Mouse (Mus musculus): ENCODE measurements at regions not wholly inside any gene's neighbourhood (a gene's known extent, or its start where the extent isn't known, plus 50 kb on each side); places are given as distances from the start of the nearest gene placed in this dataset.

DNA sequence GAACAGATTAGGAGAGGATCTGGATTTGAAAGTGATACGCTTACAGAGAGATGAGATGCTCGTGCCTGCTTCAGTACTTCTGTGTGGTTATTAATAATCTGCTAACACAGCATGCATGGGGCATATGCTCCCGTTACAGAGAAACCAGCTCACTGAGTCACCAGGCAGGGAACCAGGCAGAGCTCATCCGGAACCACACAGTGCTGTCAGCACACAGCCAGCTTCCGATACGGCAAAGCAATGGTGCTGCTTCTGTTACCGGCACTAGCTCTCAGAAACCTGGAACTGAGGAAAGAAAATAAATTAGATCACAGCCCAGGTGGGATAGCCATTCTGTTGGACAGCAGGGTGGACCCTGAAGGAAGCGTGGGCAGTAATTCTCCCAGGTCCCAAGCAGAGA, 216.1 kb upstream of the Sptlc3 start:
- no peak overlapping the region for H3K9ac ChIP-seq (ENCODE audit: low read length)
- DNase-seq (ENCODE audit: low spot score): no peak
- WGBS: 87% methylated on average over 8 of the region's 8 CpGs
- H3K9me3 ChIP-seq (ENCODE audit: control insufficient read depth, low read length): no peaks in the 10 kb centered on the region
- no peak overlapping the region for H3K27ac ChIP-seq (replicated peaks)
- H3K36me3 ChIP-seq (ENCODE audit: control insufficient read depth, insufficient read depth, low read length): no peaks in the 10 kb centered on the region
- no peaks in the 10 kb centered on the region for H3K27me3 ChIP-seq (ENCODE audit: control insufficient read depth, insufficient read depth, low read length)
- H3K4me1 ChIP-seq (replicated peaks; ENCODE audit: control insufficient read depth, insufficient read depth): no peaks in the 10 kb centered on the region
- ATAC-seq (ENCODE audit: low FRiP score, low TSS enrichment): no peak
- H3K4me2 ChIP-seq (replicated peaks; ENCODE audit: low read depth): no peak overlapping the region
- TF ChIP-seq CTCF (IDR thresholded peaks at IDR 0.05; ENCODE audit: low read depth) (no peak), EP300 (optimal IDR thresholded peaks at IDR 0.05) (no peak)
- H3K4me3 ChIP-seq (ENCODE audit: low read depth, low read length): no peak overlapping the region

- Histone ChIP-seq H3K27ac (replicated peaks) (no peak overlapping the region), H3K27me3 (ENCODE audit: control insufficient read depth, insufficient read depth, low read length) (no peaks in the 10 kb centered on the region), H3K4me3 (ENCODE audit: low read depth, low read length) (no peak overlapping the region), H3K9ac (ENCODE audit: low read length) (no peak overlapping the region), H3K4me1 (replicated peaks; ENCODE audit: control insufficient read depth, insufficient read depth) (no peaks in the 10 kb centered on the region), H3K9me3 (ENCODE audit: control insufficient read depth, low read length) (no peaks in the 10 kb centered on the region), H3K4me2 (replicated peaks; ENCODE audit: low read depth) (no peak overlapping the region), H3K36me3 (ENCODE audit: control insufficient read depth, insufficient read depth, low read length) (no peaks in the 10 kb centered on the region)
- 61% methylated on average over 3 of the region's 3 CpGs for WGBS
- no peak for ATAC-seq (ENCODE audit: low FRiP score, low TSS enrichment)
- no peak for DNase-seq (ENCODE audit: low spot score)
- TF ChIP-seq EP300 (optimal IDR thresholded peaks at IDR 0.05) (no peak), CTCF (IDR thresholded peaks at IDR 0.05; ENCODE audit: low read depth) (no peak)
Observed at GRCm38 (mm10) chr2:139281056-139281455, 212.7 kb upstream of the Sptlc3 start.

DNA sequence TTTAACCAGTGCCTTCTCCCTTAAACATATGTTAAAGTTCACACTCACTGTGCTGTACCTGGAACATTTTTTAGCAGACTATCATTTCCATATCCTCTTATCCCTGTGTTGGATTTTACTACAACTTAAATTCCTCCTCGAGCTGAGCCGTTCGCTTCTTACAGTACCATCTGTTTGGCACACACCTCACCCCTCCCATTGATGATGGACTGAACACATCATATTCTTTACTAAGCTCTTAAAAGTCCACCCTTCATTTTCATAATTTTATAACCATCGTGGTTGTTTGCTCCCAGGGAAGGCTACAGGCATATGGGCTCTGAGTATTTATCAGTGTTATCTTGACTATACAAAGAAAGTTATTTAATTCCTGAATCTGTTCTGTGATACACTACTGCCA, 209.4 kb upstream of the Sptlc3 start:
- WGBS: 70% methylated on average over 4 of the region's 4 CpGs
- DNase-seq (ENCODE audit: low spot score): no peak
- H3K4me1 ChIP-seq (replicated peaks; ENCODE audit: control insufficient read depth, insufficient read depth): no peaks in the 10 kb centered on the region
- no peak overlapping the region for H3K4me2 ChIP-seq (replicated peaks; ENCODE audit: low read depth)
- no peaks in the 10 kb centered on the region for H3K9me3 ChIP-seq (ENCODE audit: control insufficient read depth, low read length)
- ATAC-seq (ENCODE audit: low FRiP score, low TSS enrichment): no peak
- H3K27ac ChIP-seq (replicated peaks): no peak overlapping the region
- H3K27me3 ChIP-seq (ENCODE audit: control insufficient read depth, insufficient read depth, low read length): no peaks in the 10 kb centered on the region
- no peak overlapping the region for H3K4me3 ChIP-seq (ENCODE audit: low read depth, low read length)
- H3K36me3 ChIP-seq (ENCODE audit: control insufficient read depth, insufficient read depth, low read length): no peaks in the 10 kb centered on the region
- no peak overlapping the region for H3K9ac ChIP-seq (ENCODE audit: low read length)
- TF ChIP-seq CTCF (IDR thresholded peaks at IDR 0.05; ENCODE audit: low read depth) (no peak), EP300 (optimal IDR thresholded peaks at IDR 0.05) (no peak)

DNA sequence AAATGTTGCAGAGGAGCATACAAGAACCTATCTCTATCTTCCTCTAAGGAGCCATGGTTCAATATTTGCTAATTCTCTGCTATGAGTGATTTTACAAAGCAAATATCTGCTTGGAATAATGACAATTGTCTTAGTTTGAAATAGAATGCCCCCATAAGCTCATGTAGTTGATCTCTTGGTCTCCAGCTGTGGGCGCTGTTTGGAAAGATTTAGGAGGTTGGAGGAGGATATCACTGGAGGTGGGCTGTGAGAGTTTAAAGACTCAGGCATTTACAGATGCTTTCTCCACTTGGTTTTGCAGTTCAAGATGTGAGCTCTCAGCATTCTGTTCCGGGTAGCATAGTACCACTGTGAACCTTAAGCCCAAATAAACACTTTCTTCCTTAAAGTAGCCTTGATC, 207.3 kb upstream of the Sptlc3 start:
- no peak for ATAC-seq (ENCODE audit: low FRiP score, low TSS enrichment)
- Histone ChIP-seq H3K9me3 (ENCODE audit: control insufficient read depth, low read length) (no peaks in the 10 kb centered on the region), H3K36me3 (ENCODE audit: control insufficient read depth, insufficient read depth, low read length) (no peaks in the 10 kb centered on the region), H3K27me3 (ENCODE audit: control insufficient read depth, insufficient read depth, low read length) (no peaks in the 10 kb centered on the region), H3K27ac (replicated peaks) (no peak overlapping the region), H3K4me1 (replicated peaks; ENCODE audit: control insufficient read depth, insufficient read depth) (no peaks in the 10 kb centered on the region), H3K4me2 (replicated peaks; ENCODE audit: low read depth) (no peak overlapping the region), H3K9ac (ENCODE audit: low read length) (no peak overlapping the region), H3K4me3 (ENCODE audit: low read depth, low read length) (no peak overlapping the region)
- TF ChIP-seq CTCF (IDR thresholded peaks at IDR 0.05; ENCODE audit: low read depth): 0 out of 2 replicates have a peak, but pooled peaks have one; percentile 7
- TF ChIP-seq EP300 (optimal IDR thresholded peaks at IDR 0.05): no peak
- DNase-seq (ENCODE audit: low spot score): no peak
- WGBS: 53% methylated on average over 2 of the region's 2 CpGs

DNA sequence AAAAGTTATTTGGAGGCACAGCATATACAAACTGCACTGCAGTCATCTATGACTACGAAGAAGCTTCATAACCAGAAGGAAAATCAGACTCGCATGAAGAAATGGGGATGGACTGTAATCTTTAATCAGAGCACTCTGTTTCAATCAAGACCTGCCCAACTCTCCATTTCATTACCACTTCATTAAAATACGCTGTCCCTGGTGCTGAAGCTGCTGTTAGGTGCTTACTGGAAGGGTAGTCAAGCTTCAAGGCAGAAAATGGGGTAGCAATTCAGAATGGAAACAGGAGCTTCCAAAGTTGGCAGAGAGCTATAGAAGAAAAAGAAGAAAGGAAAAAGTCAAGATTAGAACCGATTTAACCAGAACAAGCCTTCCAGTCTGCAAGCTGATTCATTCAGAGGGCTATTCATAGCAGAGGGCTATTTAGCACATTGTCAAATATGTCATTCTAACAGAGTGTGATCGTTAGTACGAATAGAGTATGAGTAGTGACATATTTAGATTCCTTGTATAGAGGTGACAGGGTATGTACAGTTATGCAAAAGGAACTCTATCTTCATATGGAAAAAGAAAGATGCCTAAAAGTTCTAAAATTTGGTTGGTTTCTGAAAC, 195.1 kb upstream of the Sptlc3 start:
- 60% methylated on average over 6 of the region's 6 CpGs for WGBS
- no peak overlapping the region for H3K4me2 ChIP-seq (replicated peaks; ENCODE audit: low read depth)
- ATAC-seq (ENCODE audit: low FRiP score, low TSS enrichment) (no peak), DNase-seq (ENCODE audit: low spot score) (peak; percentile 19)
- no peak overlapping the region for H3K9ac ChIP-seq (ENCODE audit: low read length)
- no peaks in the 10 kb centered on the region for H3K27me3 ChIP-seq (ENCODE audit: control insufficient read depth, insufficient read depth, low read length)
- no peak overlapping the region for H3K4me3 ChIP-seq (ENCODE audit: low read depth, low read length)
- H3K27ac ChIP-seq (replicated peaks): no peak overlapping the region
- no peaks in the 10 kb centered on the region for H3K4me1 ChIP-seq (replicated peaks; ENCODE audit: control insufficient read depth, insufficient read depth)
- TF ChIP-seq EP300 (optimal IDR thresholded peaks at IDR 0.05): no peak
- TF ChIP-seq CTCF (IDR thresholded peaks at IDR 0.05; ENCODE audit: low read depth): no peak
- no peaks in the 10 kb centered on the region for H3K9me3 ChIP-seq (ENCODE audit: control insufficient read depth, low read length)
- H3K36me3 ChIP-seq (ENCODE audit: control insufficient read depth, insufficient read depth, low read length): no peaks in the 10 kb centered on the region

DNA sequence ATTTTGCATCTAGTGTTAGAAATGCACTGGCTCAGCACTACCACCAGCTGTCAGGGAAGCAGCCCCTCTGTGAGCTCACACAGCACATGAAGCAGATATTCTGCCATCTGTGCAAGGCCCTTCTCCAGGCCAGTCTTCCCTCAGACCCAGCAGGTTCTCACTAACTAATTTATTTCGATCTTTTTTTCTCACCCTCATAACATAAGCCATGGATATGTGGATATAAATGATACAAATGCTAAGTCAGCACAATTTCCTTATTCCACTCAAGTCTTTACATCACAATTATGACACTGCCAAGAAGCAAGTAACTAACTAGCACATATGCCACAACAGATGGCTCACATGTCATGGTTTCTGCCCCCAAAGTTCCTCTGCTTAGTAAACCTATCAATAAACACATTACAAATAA, 182.3 kb upstream of the Sptlc3 start:
- H3K9me3 ChIP-seq (ENCODE audit: control insufficient read depth, low read length): no peaks in the 10 kb centered on the region
- no peak overlapping the region for H3K4me3 ChIP-seq (ENCODE audit: low read depth, low read length)
- no peaks in the 10 kb centered on the region for H3K4me1 ChIP-seq (replicated peaks; ENCODE audit: control insufficient read depth, insufficient read depth)
- DNase-seq (ENCODE audit: low spot score) (no peak), ATAC-seq (ENCODE audit: low FRiP score, low TSS enrichment) (no peak)
- no peak overlapping the region for H3K27ac ChIP-seq (replicated peaks)
- no peak overlapping the region for H3K4me2 ChIP-seq (replicated peaks; ENCODE audit: low read depth)
- H3K27me3 ChIP-seq (ENCODE audit: control insufficient read depth, insufficient read depth, low read length): no peaks in the 10 kb centered on the region
- no peaks in the 10 kb centered on the region for H3K36me3 ChIP-seq (ENCODE audit: control insufficient read depth, insufficient read depth, low read length)
- WGBS: 72% methylated on average over 1 of the region's 1 CpGs
- TF ChIP-seq EP300 (optimal IDR thresholded peaks at IDR 0.05) (no peak), CTCF (IDR thresholded peaks at IDR 0.05; ENCODE audit: low read depth) (no peak)
- no peak overlapping the region for H3K9ac ChIP-seq (ENCODE audit: low read length)

Measured in stomach, postnatal 0 days (tissue).